Mouse (Mus musculus) left cerebral cortex, postnatal 36 days (tissue): Measurements from ENCODE around the gene Cirbp. TPM values are rescaled to one million over a fixed set of nuclear protein-coding genes. Genes with fewer than 3 reads are reported as not detected.

Experiments
- DNase-seq, 2 experiments: peaks; one replicate each; pipeline ENCODE4 v3.0.0; 2021 to 2022; ENCODE audit warnings: low spot score in 2 of 2, mixed read lengths in 1 of 2
- intact Hi-C: fragments of 180-260 bp; cut with DNase I; formaldehyde crosslinking; loops from one replicate; pipeline ENCODE4 v1.15.1; 2025
- total RNA-seq, 2 experiments: library from RNA; stranded (reverse); gene quantifications; 2 replicates each; pipeline ENCODE4 v1.2.3; 2021

Cirbp gene
- total RNA-seq: 10 to 100 TPM; 94.7 to 96.7 TPM

GRCm38 (mm10) chr10:80165392-80166128 lies at the start of gene Cirbp:
Cirbp (plus strand) TSS chr10:80165985.
- DNase-seq: peak; percentile 61 to 73
- intact Hi-C loops: loop anchor here (1.0 kb wide), 1 partner anchor 17 kb away; the partner anchor contains the start of gene Midn

- intact Hi-C loops: no loop called here
- DNase-seq: no peak
These were observed 49.2 kb upstream of the Cirbp start for GRCm38 (mm10) chr10:80116563-80116926.

GRCm38 (mm10) chr10:80116927-80117691 lies 48.7 kb upstream of the Cirbp start:
- intact Hi-C loops: no loop called here
- no peak for DNase-seq

- DNase-seq: no peak
- intact Hi-C loops: no loop called here
These were observed 48.0 kb upstream of the Cirbp start for GRCm38 (mm10) chr10:80117736-80118135.

GRCm38 (mm10) chr10:80118552-80118951 lies 47.2 kb upstream of the Cirbp start:
- intact Hi-C loops: no loop called here

GRCm38 (mm10) chr10:80120146-80120545 lies 45.6 kb upstream of the Cirbp start:
- no peak for DNase-seq
- intact Hi-C loops: no loop called here

More at GRCm38 (mm10) chr10:80118552-80118951, 47.2 kb upstream of the Cirbp start:
- DNase-seq: no peak

- intact Hi-C loops: no loop called here
- DNase-seq: no peak
These were observed 44.1 kb upstream of the Cirbp start for GRCm38 (mm10) chr10:80121639-80122038.

- intact Hi-C loops: no loop called here
- DNase-seq: no peak
These were observed 41.7 kb upstream of the Cirbp start for GRCm38 (mm10) chr10:80123932-80124562.

- intact Hi-C loops: no loop called here
- DNase-seq: no peak
These were observed 37.9 kb upstream of the Cirbp start for GRCm38 (mm10) chr10:80127920-80128319.

- DNase-seq: peak in 1 of 2 experiments; percentile 30
- intact Hi-C loops: no loop called here
These were observed 35.9 kb upstream of the Cirbp start for GRCm38 (mm10) chr10:80129846-80130245.

- intact Hi-C loops: no loop called here
- no peak for DNase-seq
These were observed 35.3 kb upstream of the Cirbp start for GRCm38 (mm10) chr10:80130403-80131031.

GRCm38 (mm10) chr10:80131316-80131951 lies 34.4 kb upstream of the Cirbp start:
- DNase-seq: peak; percentile 69 to 77
- intact Hi-C loops: no loop called here

GRCm38 (mm10) chr10:80131952-80132350 lies 33.8 kb upstream of the Cirbp start:
- peak in 1 of 2 experiments; percentile 54 for DNase-seq
- intact Hi-C loops: no loop called here

GRCm38 (mm10) chr10:80133226-80133849 lies 32.4 kb upstream of the Cirbp start:
- intact Hi-C loops: no loop called here
- peak in 1 of 2 experiments; percentile 36 for DNase-seq

GRCm38 (mm10) chr10:80134421-80134820 lies 31.4 kb upstream of the Cirbp start:
- intact Hi-C loops: no loop called here
- DNase-seq: peak in 1 of 2 experiments; percentile 8

GRCm38 (mm10) chr10:80135161-80135560 lies 30.6 kb upstream of the Cirbp start:
- intact Hi-C loops: no loop called here
- DNase-seq: peak in 1 of 2 experiments; percentile 5

GRCm38 (mm10) chr10:80135641-80136040 lies 30.1 kb upstream of the Cirbp start:
- DNase-seq: no peak
- intact Hi-C loops: no loop called here

- DNase-seq: peak in 1 of 2 experiments; percentile 33
- intact Hi-C loops: no loop called here
These were observed 29.4 kb upstream of the Cirbp start for GRCm38 (mm10) chr10:80136179-80136951.
